Mouse (Mus musculus) neural tube, embryonic 14.5 days (tissue): Measurements from ENCODE around the gene Lamc2. TPM values are rescaled to one million over a fixed set of nuclear protein-coding genes. Genes with fewer than 3 reads are reported as not detected.

Experiments used
- ATAC-seq: fragments of 200-750 bp; cut with Nextera tagmentation; 2 replicates; pipeline ENCODE4 v1.8.0; 2017; ENCODE audit warnings: low read depth, mild to moderate bottlenecking, moderate TSS enrichment, moderate library complexity
- H3K27ac ChIP-seq: fragments of 300-500 bp; sonication (generic); 2 replicates; pipeline ENCODE4 v1.5.1; 2014; ENCODE audit warnings: low read depth, mild to moderate bottlenecking, control low read depth, low read length, moderate library complexity, mixed read lengths
- H3K27me3 ChIP-seq: fragments of 300-500 bp; sonication (generic); 2 replicates; pipeline ENCODE4 v1.6.1; 2014; ENCODE audit warnings: low read length; ENCODE audit not compliant: control insufficient read depth, insufficient read depth
- H3K36me3 ChIP-seq: fragments of 300-500 bp; sonication (generic); 2 replicates; pipeline ENCODE4 v1.6.1; 2014; ENCODE audit warnings: low read length, mixed read lengths; ENCODE audit not compliant: control insufficient read depth, insufficient read depth
- H3K4me1 ChIP-seq: fragments of 300-500 bp; sonication (generic); 2 replicates; pipeline ENCODE4 v1.6.1; 2014; ENCODE audit warnings: low read length; ENCODE audit not compliant: control insufficient read depth, insufficient read depth
- H3K4me2 ChIP-seq: fragments of 300-500 bp; sonication (generic); 2 replicates; pipeline ENCODE4 v1.6.1; 2014; ENCODE audit warnings: mild to moderate bottlenecking, low read depth, low read length, control low read depth
- H3K4me3 ChIP-seq: fragments of 300-500 bp; sonication (generic); 2 replicates; pipeline ENCODE4 v1.5.1; 2014; ENCODE audit warnings: low read depth, low read length, control low read depth, mixed read lengths
- H3K9ac ChIP-seq: fragments of 300-500 bp; sonication (generic); replicated peaks from 2 replicates; pipeline ENCODE4 v1.6.1; 2014; ENCODE audit warnings: low read depth, mild to moderate bottlenecking, control low read depth, low read length, mixed read lengths
- H3K9me3 ChIP-seq: fragments of 300-500 bp; sonication (generic); 2 replicates; pipeline ENCODE4 v1.6.1; 2016; ENCODE audit warnings: low read length; ENCODE audit not compliant: control insufficient read depth
- WGBS: fragments of 180-500 bp; shearing (Covaris S2); extraction: QIAGEN DNeasy Blood & Tissue Kit; methylation state at CpG from one replicate; pipeline ENCODE4 v1.1.7; 2014; 5-methylcytosine and 5-hydroxymethylcytosine counted together
- polyA plus RNA-seq: library from polyadenylated mRNA; unstranded; fragments of >200 nt; fragmentation: Nextera tagmentation; extraction: Ambion mirVana; gene quantifications from 2 replicates; pipeline ENCODE4 v1.2.1, GENCODE M21; 2014

Gene Lamc2
- polyA plus RNA-seq, result 1.4 and 1.5 TPM in 2 replicates

- 4% methylated on average over 46 of the region's 46 CpGs for WGBS
- peak; percentile 70 for ATAC-seq
These were observed at the start of gene Lamc2 for GRCm38 (mm10) chr1:153185828-153186803. TSS of gene Lamc2 (minus strand) at chr1:153186447.

GRCm38 (mm10) chr1:153235576-153235975 lies 49.3 kb upstream of the Lamc2 start:
- no peak overlapping the region for H3K9ac ChIP-seq
- no peaks in the 10 kb centered on the region for H3K27me3 ChIP-seq
- H3K9me3 ChIP-seq, result no peaks in the 10 kb centered on the region
- H3K4me1 ChIP-seq, result no peaks in the 10 kb centered on the region
- no peak overlapping the region for H3K4me2 ChIP-seq
- 80% methylated on average over 4 of the region's 4 CpGs for WGBS
- no peak for ATAC-seq
- H3K27ac ChIP-seq, result no peak overlapping the region
- peaks cover 14% of the 10 kb centered on the region; the same call in 1 of the 2 replicates for H3K36me3 ChIP-seq
- H3K4me3 ChIP-seq, result no peak overlapping the region

More at GRCm38 (mm10) chr1:153185828-153186803, at the start of gene Lamc2:
- Histone ChIP-seq H3K4me2 (peak within 1 kb of the TSS; percentile 76), H3K27ac (no peak within 1 kb of the TSS), H3K9me3 (no peaks in the 10 kb centered on the region), H3K27me3 (peaks cover 19% of the 10 kb centered on the region), H3K4me3 (peak within 1 kb of the TSS; percentile 39), H3K9ac (peak within 1 kb of the TSS; percentile 55), H3K4me1 (peaks cover 10% of the 10 kb centered on the region; the same call in 1 of the 2 replicates), H3K36me3 (no peaks in the 10 kb centered on the region)

GRCm38 (mm10) chr1:153231681-153232080 lies 45.4 kb upstream of the Lamc2 start:
- no peak overlapping the region for H3K4me3 ChIP-seq
- no peak for ATAC-seq
- no peaks in the 10 kb centered on the region for H3K4me1 ChIP-seq
- no peaks in the 10 kb centered on the region for H3K9me3 ChIP-seq
- H3K4me2 ChIP-seq, result no peak overlapping the region
- no peak overlapping the region for H3K9ac ChIP-seq
- H3K27ac ChIP-seq, result no peak overlapping the region
- WGBS, result 91% methylated on average over 9 of the region's 9 CpGs
- H3K27me3 ChIP-seq, result no peaks in the 10 kb centered on the region
- H3K36me3 ChIP-seq, result peaks cover 26% of the 10 kb centered on the region

GRCm38 (mm10) chr1:153227916-153228315 lies 41.7 kb upstream of the Lamc2 start:
- no peak for ATAC-seq
- H3K4me3 ChIP-seq, result no peak overlapping the region
- H3K9me3 ChIP-seq, result no peaks in the 10 kb centered on the region
- no peak overlapping the region for H3K4me2 ChIP-seq
- no peak overlapping the region for H3K27ac ChIP-seq
- peaks cover 36% of the 10 kb centered on the region for H3K36me3 ChIP-seq
- H3K4me1 ChIP-seq, result no peaks in the 10 kb centered on the region
- WGBS, result 68% methylated on average over 4 of the region's 4 CpGs
- no peak overlapping the region for H3K9ac ChIP-seq
- H3K27me3 ChIP-seq, result no peaks in the 10 kb centered on the region

- no peaks in the 10 kb centered on the region for H3K27me3 ChIP-seq
- H3K4me2 ChIP-seq, result no peak overlapping the region
- no peaks in the 10 kb centered on the region for H3K9me3 ChIP-seq
- H3K4me1 ChIP-seq, result no peaks in the 10 kb centered on the region
- ATAC-seq, result no peak
- H3K36me3 ChIP-seq, result peaks cover 36% of the 10 kb centered on the region
- 89% methylated on average over 8 of the region's 8 CpGs for WGBS
- H3K4me3 ChIP-seq, result no peak overlapping the region
- H3K27ac ChIP-seq, result no peak overlapping the region
- H3K9ac ChIP-seq, result no peak overlapping the region
These were observed 40.8 kb upstream of the Lamc2 start for GRCm38 (mm10) chr1:153227096-153227495.

GRCm38 (mm10) chr1:153225786-153226725 lies 39.8 kb upstream of the Lamc2 start:
- Histone ChIP-seq H3K27me3 (no peaks in the 10 kb centered on the region), H3K9ac (no peak overlapping the region), H3K4me1 (no peaks in the 10 kb centered on the region), H3K4me3 (no peak overlapping the region), H3K9me3 (no peaks in the 10 kb centered on the region), H3K36me3 (peaks cover 39% of the 10 kb centered on the region), H3K27ac (no peak overlapping the region), H3K4me2 (no peak overlapping the region)
- ATAC-seq, result no peak
- WGBS, result 89% methylated on average over 21 of the region's 21 CpGs

- Histone ChIP-seq H3K27ac (no peak overlapping the region), H3K4me2 (no peak overlapping the region), H3K4me3 (no peak overlapping the region), H3K36me3 (peaks cover 39% of the 10 kb centered on the region), H3K27me3 (no peaks in the 10 kb centered on the region), H3K4me1 (no peaks in the 10 kb centered on the region), H3K9me3 (no peaks in the 10 kb centered on the region), H3K9ac (no peak overlapping the region)
- WGBS, result 81% methylated on average over 5 of the region's 5 CpGs
- no peak for ATAC-seq
These were observed 38.1 kb upstream of the Lamc2 start for GRCm38 (mm10) chr1:153224331-153224730.

GRCm38 (mm10) chr1:153219376-153219775 lies 33.1 kb upstream of the Lamc2 start:
- 66% methylated on average over 9 of the region's 9 CpGs for WGBS
- no peak overlapping the region for H3K4me2 ChIP-seq
- H3K9ac ChIP-seq, result no peak overlapping the region
- H3K36me3 ChIP-seq, result peaks cover 14% of the 10 kb centered on the region; the same call in 1 of the 2 replicates
- H3K4me1 ChIP-seq, result no peaks in the 10 kb centered on the region
- no peak overlapping the region for H3K27ac ChIP-seq
- H3K27me3 ChIP-seq, result no peaks in the 10 kb centered on the region
- no peak overlapping the region for H3K4me3 ChIP-seq
- H3K9me3 ChIP-seq, result no peaks in the 10 kb centered on the region
- no peak for ATAC-seq
